Mouse (Mus musculus) MEL (cell line): Measurements from ENCODE around the gene Dpep3. TPM values are rescaled to one million over a fixed set of nuclear protein-coding genes. Genes with fewer than 3 reads are reported as not detected.

Source experiments
- DNase-seq: peaks from one replicate; pipeline ENCODE4 v3.0.0; 2011; ENCODE audit warnings: low read depth, low spot score
- H3K27ac ChIP-seq: 2 replicates; pipeline ENCODE4 v1.5.1; 2012; ENCODE audit warnings: low read depth, mild to moderate bottlenecking, control low read depth, low read length, moderate library complexity; ENCODE audit not compliant: control insufficient read depth
- H3K27me3 ChIP-seq, 2 experiments: fragments of 150-350 bp in 1 of 2; sonication (generic) in 1 of 2; 2 replicates each; pipeline ENCODE4 v1.6.1; 2012; ENCODE audit warnings: low read length in 2 of 2, mild to moderate bottlenecking in 2 of 2, improper control_type of control experiment in 1 of 2, moderate library complexity in 1 of 2; ENCODE audit not compliant: insufficient read depth in 2 of 2, control insufficient read depth in 1 of 2
- H3K36me3 ChIP-seq, 2 experiments: 2 replicates each; pipeline ENCODE4 v1.6.1; 2012 to 2014; ENCODE audit warnings: low read length in 2 of 2, improper control_type of control experiment in 1 of 2, inconsistent platforms in 1 of 2, mild to moderate bottlenecking in 1 of 2; ENCODE audit not compliant: insufficient read depth in 2 of 2, control insufficient read depth in 1 of 2
- H3K4me1 ChIP-seq, 2 experiments: fragments of 150-350 bp in 1 of 2; sonication (generic) in 1 of 2; 2 replicates each; pipeline ENCODE4 v1.6.1; 2012; ENCODE audit warnings: low read length in 2 of 2, improper control_type of control experiment in 1 of 2, mild to moderate bottlenecking in 1 of 2; ENCODE audit not compliant: insufficient read depth in 2 of 2, control insufficient read depth in 1 of 2
- H3K4me3 ChIP-seq, 2 experiments: fragments of 150-350 bp in 1 of 2; sonication (generic) in 1 of 2; 2 replicates each; pipeline ENCODE4 v1.5.1; 2012; ENCODE audit warnings: low read depth in 2 of 2, low read length in 2 of 2, mild to moderate bottlenecking in 2 of 2, moderate library complexity in 2 of 2, control low read depth in 1 of 2, improper control_type of control experiment in 1 of 2; ENCODE audit not compliant: control insufficient read depth in 1 of 2, insufficient read depth in 1 of 2
- H3K79me2 ChIP-seq: 2 replicates; pipeline ENCODE4 v1.6.1; 2012; ENCODE audit warnings: mild to moderate bottlenecking, low read length, moderate library complexity; ENCODE audit not compliant: control insufficient read depth, poor library complexity, insufficient read depth
- H3K9ac ChIP-seq: 2 replicates; pipeline ENCODE4 v1.6.1; 2012; ENCODE audit warnings: low read depth, mild to moderate bottlenecking, control low read depth, low read length, moderate library complexity; ENCODE audit not compliant: control insufficient read depth, poor library complexity, severe bottlenecking
- H3K9me3 ChIP-seq: fragments of 150-350 bp; sonication (generic); replicated peaks from 2 replicates; pipeline ENCODE4 v1.6.1; 2012; ENCODE audit warnings: mild to moderate bottlenecking, low read length, improper control_type of control experiment, moderate library complexity; ENCODE audit not compliant: insufficient read depth
- BHLHE40 ChIP-seq: IDR thresholded peaks from 2 replicates; pipeline ENCODE4 v1.6.1; 2012; ENCODE audit warnings: low read depth, mild to moderate bottlenecking, inconsistent platforms, low read length, improper control_type of control experiment, borderline replicate concordance
- CHD2 ChIP-seq: IDR thresholded peaks from 2 replicates; pipeline ENCODE4 v1.6.1; 2011; ENCODE audit warnings: low read length, improper control_type of control experiment
- E2F4 ChIP-seq: IDR thresholded peaks from 2 replicates; pipeline ENCODE4 v1.6.1; 2011; ENCODE audit warnings: low read depth, low read length, improper control_type of control experiment, borderline replicate concordance
- ELF1 ChIP-seq: IDR thresholded peaks from 2 replicates; pipeline ENCODE4 v1.6.1; 2014; ENCODE audit warnings: low read depth, mild to moderate bottlenecking, inconsistent platforms, low read length, improper control_type of control experiment, moderate library complexity
- ETS1 ChIP-seq: IDR thresholded peaks from 2 replicates; pipeline ENCODE4 v1.6.1; 2012; ENCODE audit warnings: low read depth, mild to moderate bottlenecking, inconsistent platforms, low read length, improper control_type of control experiment, moderate library complexity
- HCFC1 ChIP-seq: IDR thresholded peaks from 2 replicates; pipeline ENCODE4 v1.6.1; 2012; ENCODE audit warnings: low read depth, mild to moderate bottlenecking, inconsistent platforms, low read length, improper control_type of control experiment, moderate library complexity
- MAX ChIP-seq: IDR thresholded peaks from 2 replicates; pipeline ENCODE4 v1.6.1; 2011; ENCODE audit warnings: low read length, improper control_type of control experiment
- MEF2A ChIP-seq: IDR thresholded peaks from 2 replicates; pipeline ENCODE4 v1.6.1; 2014; ENCODE audit warnings: low read depth, mild to moderate bottlenecking, inconsistent platforms, low read length, improper control_type of control experiment; ENCODE audit not compliant: poor library complexity, insufficient replicate concordance, severe bottlenecking; ENCODE audit errors: extremely low read depth
- MYB ChIP-seq: IDR thresholded peaks from 2 replicates; pipeline ENCODE4 v1.6.1; 2011; ENCODE audit warnings: mild to moderate bottlenecking, low read depth, low read length, improper control_type of control experiment
- NELFE ChIP-seq: IDR thresholded peaks from 2 replicates; pipeline ENCODE4 v1.6.1; 2011; ENCODE audit warnings: low read depth, low read length, improper control_type of control experiment
- NRF1 ChIP-seq: IDR thresholded peaks from 2 replicates; pipeline ENCODE4 v1.6.1; 2014; ENCODE audit warnings: low read depth, mild to moderate bottlenecking, inconsistent platforms, low read length, improper control_type of control experiment, moderate library complexity; ENCODE audit not compliant: poor library complexity, insufficient read depth, severe bottlenecking
- POLR2AphosphoS5 ChIP-seq: IDR thresholded peaks from 2 replicates; pipeline ENCODE4 v1.6.1; 2012; ENCODE audit warnings: low read depth, borderline replicate concordance, mild to moderate bottlenecking, inconsistent platforms, low read length, moderate library complexity, mixed read lengths
- RAD21 ChIP-seq: IDR thresholded peaks from 2 replicates; pipeline ENCODE4 v1.6.1; 2011; ENCODE audit warnings: mild to moderate bottlenecking, low read depth, low read length, improper control_type of control experiment
- SIN3A ChIP-seq: IDR thresholded peaks from 2 replicates; pipeline ENCODE4 v1.6.1; 2012; ENCODE audit warnings: low read length, improper control_type of control experiment, inconsistent platforms
- SMC3 ChIP-seq: IDR thresholded peaks from 2 replicates; pipeline ENCODE4 v1.6.1; 2011; ENCODE audit warnings: low read depth, low read length, improper control_type of control experiment
- TCF12 ChIP-seq: IDR thresholded peaks from 2 replicates; pipeline ENCODE4 v1.6.1; 2014; ENCODE audit warnings: low read depth, mild to moderate bottlenecking, inconsistent platforms, low read length, improper control_type of control experiment, moderate library complexity
- USF1 ChIP-seq: IDR thresholded peaks from 2 replicates; pipeline ENCODE4 v1.6.1; 2014; ENCODE audit warnings: low read depth, mild to moderate bottlenecking, inconsistent platforms, low read length, improper control_type of control experiment, moderate library complexity
- ZC3H11A ChIP-seq: IDR thresholded peaks from 2 replicates; pipeline ENCODE4 v1.6.1; 2012; ENCODE audit warnings: low read depth, mild to moderate bottlenecking, inconsistent platforms, low read length, improper control_type of control experiment
- ZKSCAN1 ChIP-seq: IDR thresholded peaks from 2 replicates; pipeline ENCODE4 v1.6.1; 2012; ENCODE audit warnings: low read depth, mild to moderate bottlenecking, inconsistent platforms, low read length, improper control_type of control experiment, moderate library complexity
- ZMIZ1 ChIP-seq: IDR thresholded peaks from 2 replicates; pipeline ENCODE4 v1.6.1; 2012; ENCODE audit warnings: low read depth, mild to moderate bottlenecking, inconsistent platforms, low read length, improper control_type of control experiment, moderate library complexity
- ZNF384 ChIP-seq: IDR thresholded peaks from 2 replicates; pipeline ENCODE4 v1.6.1; 2012; ENCODE audit warnings: low read depth, mild to moderate bottlenecking, inconsistent platforms, low read length, improper control_type of control experiment
- polyA plus RNA-seq, 2 experiments: library from polyadenylated mRNA; stranded (reverse) in 1 of 2; unstranded in 1 of 2; fragments of >175 nt in 1 of 2; fragments of >200 nt in 1 of 2; gene quantifications; 2 replicates each; pipeline versions ENCODE4 v1.2.1 to v1.2.4; 2012; ENCODE audit warnings: low replicate concordance in 2 of 2, low read depth in 1 of 2; ENCODE audit not compliant: insufficient read length in 2 of 2, insufficient read depth in 1 of 2, missing spikeins in 1 of 2
- total RNA-seq: library from RNA; depleted of rRNA; stranded (reverse); fragments of 300-350 nt; gene quantifications from 2 replicates; pipeline ENCODE4 v1.2.3, GENCODE M21; 2012

Gene Dpep3
- total and polyA plus RNA-seq, 3 experiments = 0.11 TPM; not detected in 2

DNA sequence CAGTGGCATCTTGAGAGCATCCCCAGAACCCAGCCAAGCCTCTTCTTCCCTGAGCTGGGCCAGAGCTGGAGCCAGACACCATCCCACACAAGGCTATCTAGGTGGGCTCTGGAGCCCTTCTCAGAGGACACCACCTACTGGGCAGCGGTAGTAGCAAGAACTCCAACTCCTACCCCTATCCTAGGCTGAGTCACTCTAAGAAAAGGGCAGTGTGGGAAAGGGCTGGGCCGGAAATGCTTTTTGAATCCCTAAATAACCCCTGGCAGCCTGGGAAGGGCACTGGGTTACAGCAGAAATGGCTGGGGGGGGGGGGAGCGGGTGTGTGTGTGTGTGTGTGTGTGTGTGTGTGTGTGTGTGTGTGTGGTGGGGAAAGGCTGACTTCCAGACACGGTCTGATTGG is 21.4 kb downstream of the Dpep3 start:
- Histone ChIP-seq H3K36me3 (peaks cover 4 to 6% of the 10 kb centered on the region in 2 experiments), H3K4me3 (no peak overlapping the region), H3K9ac (no peak overlapping the region), H3K27me3 (no peaks in the 10 kb centered on the region), H3K79me2 (peaks cover 4% of the 10 kb centered on the region; the same call in 1 of the 2 replicates), H3K4me1 (peaks cover 3 to 10% of the 10 kb centered on the region in 2 experiments; a peak in 3 of 4 replicates), H3K9me3 (no peaks in the 10 kb centered on the region), H3K27ac (no peak overlapping the region)
- no peak for DNase-seq
- TF ChIP-seq HCFC1 (no peak), ZKSCAN1 (no peak), ETS1 (no peak), NELFE (no peak), SMC3 (no peak), POLR2AphosphoS5 (no peak), TCF12 (no peak), SIN3A (no peak), ELF1 (no peak), MEF2A (no peak), NRF1 (no peak), CHD2 (no peak), MAX (no peak), MYB (no peak)
- TF ChIP-seq, all 39 proteins: peak for 0

DNA sequence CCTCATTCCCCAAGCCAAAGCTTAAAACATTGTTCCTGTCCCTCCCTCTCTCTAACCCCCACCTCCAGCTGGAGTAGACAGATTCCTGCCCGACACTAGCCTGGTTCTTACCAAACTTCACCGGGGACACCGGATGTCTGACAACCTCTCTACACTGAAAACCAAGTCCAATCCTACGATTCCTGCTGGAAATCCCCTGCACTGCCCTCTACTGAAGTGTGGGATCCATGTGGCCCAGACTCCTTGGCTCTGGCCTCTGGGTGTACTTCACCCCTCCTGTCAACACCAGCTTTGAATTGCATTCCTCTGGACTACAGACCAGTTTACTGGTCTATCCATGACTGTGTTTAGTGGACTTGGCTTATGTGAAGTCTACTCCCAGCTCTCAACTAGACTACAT is 22.7 kb downstream of the Dpep3 start:
- no peak for TF ChIP-seq NELFE
- no peak for TF ChIP-seq ZNF384
- TF ChIP-seq ETS1 = no peak
- no peak for TF ChIP-seq E2F4
- no peak for TF ChIP-seq SMC3
- TF ChIP-seq POLR2AphosphoS5 = no peak
- no peak for TF ChIP-seq ZMIZ1
- no peak for TF ChIP-seq HCFC1
- no peak for TF ChIP-seq MAX
- TF ChIP-seq ZC3H11A = no peak
- no peak for TF ChIP-seq SIN3A
- TF ChIP-seq USF1 = no peak
- TF ChIP-seq BHLHE40 = no peak
- TF ChIP-seq RAD21 = no peak
- no peak for TF ChIP-seq CHD2

More for the DNA sequence above, 22.7 kb downstream of the Dpep3 start:
- Histone ChIP-seq H3K9ac (no peak overlapping the region), H3K4me1 (peaks cover 0 to 4% of the 10 kb centered on the region in 2 experiments; a peak in 1 of 4 replicates), H3K9me3 (no peaks in the 10 kb centered on the region), H3K27me3 (no peaks in the 10 kb centered on the region), H3K36me3 (peaks cover under 1 to 6% of the 10 kb centered on the region in 2 experiments), H3K27ac (no peak overlapping the region), H3K4me3 (no peak overlapping the region), H3K79me2 (peaks cover 2% of the 10 kb centered on the region; the same call in 1 of the 2 replicates)
- DNase-seq = no peak
